ENCODE assay signal across 9 mouse cellular contexts in the genomic region with DNA sequence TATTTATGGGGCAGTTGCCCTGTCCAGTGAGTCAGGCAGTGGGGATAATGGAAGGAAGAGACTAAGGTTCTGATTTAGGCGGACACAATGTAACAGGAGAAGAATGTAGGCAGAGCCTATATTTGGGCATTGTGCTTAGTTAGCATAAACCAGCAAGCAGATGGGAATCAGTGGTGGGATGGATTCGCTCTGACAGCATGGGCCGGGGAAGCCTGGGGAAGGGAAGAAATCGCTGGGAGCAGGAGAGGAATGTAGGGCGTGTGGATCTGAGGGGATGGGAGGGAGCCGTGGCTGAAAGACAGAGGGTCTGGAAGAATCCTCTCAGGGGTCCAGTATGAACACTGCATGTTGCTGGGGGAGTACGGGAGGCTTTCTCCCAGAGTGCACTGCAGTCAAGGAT. TPM values are rescaled to one million over a fixed set of nuclear protein-coding genes. Genes with fewer than 3 reads are reported as not detected.
DNase-seq lines count a peak whose midpoint lies in the region; ATAC-seq lines count a peak whose summit lies in the region.
"Had no signal": no experiment of that assay in that cellular context is flagged by ENCODE, and none has a peak within 500 bp of the region (broad histone marks: within the 10 kb centered on the region; RNA-seq: fewer than 3 reads in every experiment).

No protein-coding gene starts in this region.

- no peaks in the 10 kb centered on the region for H3K27me3 ChIP-seq in neural tube, embryonic 13.5 days
- no peaks in the 10 kb centered on the region for H3K27me3 ChIP-seq in kidney, embryonic 16.5 days (ENCODE audit: insufficient read depth, low read length)
- H3K27me3 ChIP-seq: heart, embryonic 13.5 days; limb, embryonic 15.5 days had no signal

- 40% methylated on average over 7 of the region's 7 CpGs for WGBS in neural tube, embryonic 13.5 days
- WGBS in kidney, embryonic 16.5 days, result 41% methylated on average over 7 of the region's 7 CpGs

- peaks cover 10% of the 10 kb centered on the region for H3K4me1 ChIP-seq in neural tube, embryonic 13.5 days (replicated peaks)
- peaks cover 9% of the 10 kb centered on the region; the same call in 1 of the 2 replicates for H3K4me1 ChIP-seq in kidney, embryonic 16.5 days (ENCODE audit: insufficient read depth, low read length)

- intact Hi-C loops in left cerebral cortex, postnatal 14 days (cut with DNase I), result no loop called here

- H3K4me2 ChIP-seq in neural tube, embryonic 13.5 days, result no peak overlapping the region
- H3K4me2 ChIP-seq in kidney, embryonic 16.5 days (replicated peaks; ENCODE audit: low read depth, low read length), result no peak overlapping the region
- H3K4me2 ChIP-seq: heart, embryonic 13.5 days; limb, embryonic 15.5 days had no signal

- DNase-seq in neural tube, embryonic 10.5 days (ENCODE audit: extremely low spot score, low spot score), result no peak
- peak; percentile 35 to 48 for DNase-seq in frontal cortex, postnatal 14 days (ENCODE audit: low spot score in 2 of 2)
- DNase-seq in left cerebral cortex, postnatal 14 days (ENCODE audit: low spot score in 2 of 2), result peak; percentile 64 to 76
- no peak for DNase-seq in natural killer cell, adult 2 months (ENCODE audit: low spot score in 2 of 2)
- DNase-seq in spleen, adult 18-20 months, result no peak

- no peak overlapping the region for H3K4me3 ChIP-seq in neural tube, embryonic 13.5 days
- no peak overlapping the region for H3K4me3 ChIP-seq in kidney, embryonic 16.5 days (ENCODE audit: low read length)
- H3K4me3 ChIP-seq: heart, embryonic 13.5 days; limb, embryonic 15.5 days had no signal

- peak; percentile 50; the same call in 1 of the 2 replicates for ATAC-seq in neural tube, embryonic 13.5 days (ENCODE audit: low read depth)
- no peak for ATAC-seq in kidney, embryonic 16.5 days (ENCODE audit: low FRiP score, low TSS enrichment)

- H3K9me3 ChIP-seq in neural tube, embryonic 13.5 days, result no peaks in the 10 kb centered on the region
- H3K9me3 ChIP-seq in kidney, embryonic 16.5 days (ENCODE audit: low read length), result no peaks in the 10 kb centered on the region
- H3K9me3 ChIP-seq: heart, embryonic 13.5 days; limb, embryonic 15.5 days had no signal

- H3K9ac ChIP-seq in neural tube, embryonic 13.5 days, result no peak overlapping the region
- no peak overlapping the region for H3K9ac ChIP-seq in kidney, embryonic 16.5 days (replicated peaks; ENCODE audit: low read length)
- H3K9ac ChIP-seq: heart, embryonic 13.5 days; limb, embryonic 15.5 days had no signal

- H3K27ac ChIP-seq in neural tube, embryonic 13.5 days (replicated peaks), result no peak overlapping the region; the same call in 1 of the 2 replicates
- H3K27ac ChIP-seq in kidney, embryonic 16.5 days (ENCODE audit: low read length), result no peak overlapping the region
- H3K27ac ChIP-seq: heart, embryonic 13.5 days; limb, embryonic 15.5 days had no signal

- no peaks in the 10 kb centered on the region for H3K36me3 ChIP-seq in neural tube, embryonic 13.5 days
- H3K36me3 ChIP-seq in kidney, embryonic 16.5 days (ENCODE audit: insufficient read depth, low read length), result no peaks in the 10 kb centered on the region
- H3K36me3 ChIP-seq: heart, embryonic 13.5 days; limb, embryonic 15.5 days had no signal

RNA-seq across cellular contexts. Expression of a gene that starts 49.0 kb away (rescaled TPM):
- 66.4 and 69.5 TPM in 2 replicates for polyA plus RNA-seq in neural tube, embryonic 13.5 days (2015; fragmentation: Nextera tagmentation; extraction: Ambion mirVana)
- total RNA-seq in left cerebral cortex, postnatal 14 days (2021), result 1,000 to 10,000 TPM; 1,135 to 1,354 TPM
- 362 and 426 TPM in 2 replicates for polyA plus RNA-seq in kidney, embryonic 16.5 days (2015; fragmentation: Nextera tagmentation; extraction: Ambion mirVana)

Comparison
In these comparisons a context has a peak if more than half of its experiments do, and no peak if none do; other contexts are left out.
1. DNase-seq: peak in frontal cortex, postnatal 14 days (2 of 2) and left cerebral cortex, postnatal 14 days (2 of 2); none in neural tube, embryonic 10.5 days (single experiment), natural killer cell, adult 2 months (0 of 2) and spleen, adult 18-20 months (0 of 2).